Mouse (Mus musculus): Measurements from ENCODE around the gene Krtap21-1. TPM values are rescaled to one million over a fixed set of nuclear protein-coding genes. Genes with fewer than 3 reads are reported as not detected.
A peak's percentile ranks its signal among the peaks of the same experiment; 100 is the strongest.

Krtap21-1 gene
- not detected in 2 replicates for polyA plus RNA-seq (2014; fragmentation: Nextera tagmentation; extraction: Ambion mirVana)

DNA sequence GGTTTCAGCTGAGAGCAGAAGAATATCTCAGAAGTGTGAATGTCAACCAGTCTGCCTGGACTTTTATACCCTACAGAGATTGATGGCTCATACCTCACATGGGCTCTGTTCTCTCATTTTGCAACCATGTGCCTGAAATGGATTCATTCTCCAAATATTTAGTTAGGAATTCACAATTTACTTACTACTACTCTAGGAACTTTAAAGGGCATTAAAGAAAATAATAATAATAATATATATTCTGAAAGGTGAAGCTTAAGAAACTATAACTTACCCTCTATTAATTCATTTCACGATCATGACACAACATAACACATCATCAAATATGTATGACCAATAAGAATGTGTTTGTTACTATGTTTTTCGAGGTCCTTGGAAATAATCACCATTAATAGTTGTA, at the start of gene Krtap21-1:
Gene Krtap21-1, minus strand, starts transcription at position 101 of the 400 bp plus-strand sequence.
- Histone ChIP-seq H3K27ac (replicated peaks in 1 of 2; ENCODE audit: control insufficient read depth in 1 of 2, insufficient read depth in 1 of 2, low read depth in 2 of 2, low read length in 2 of 2) (no peak within 1 kb of the TSS), H3K27me3 (ENCODE audit: control insufficient read depth, insufficient read depth, low read length) (no peaks in the 10 kb centered on the region), H3K9ac (ENCODE audit: low read length) (no peak within 1 kb of the TSS), H3K4me2 (ENCODE audit: low read length) (no peak within 1 kb of the TSS), H3K4me3 (ENCODE audit: control insufficient read depth in 1 of 2, insufficient read depth in 1 of 2, low read depth in 1 of 2, low read length in 2 of 2) (no peak within 1 kb of the TSS), H3K9me3 (ENCODE audit: control insufficient read depth, low read length) (no peaks in the 10 kb centered on the region), H3K36me3 (ENCODE audit: control insufficient read depth, insufficient read depth, low read length) (no peaks in the 10 kb centered on the region), H3K4me1 (ENCODE audit: control insufficient read depth in 2 of 2, insufficient read depth in 2 of 2, low read length in 2 of 2) (no peaks in the 10 kb centered on the region)
- ATAC-seq (ENCODE audit: insufficient number of reproducible peaks, insufficient read depth, low FRiP score, low read depth) = no peak
- WGBS = 69% methylated on average over 2 of the region's 2 CpGs

DNA sequence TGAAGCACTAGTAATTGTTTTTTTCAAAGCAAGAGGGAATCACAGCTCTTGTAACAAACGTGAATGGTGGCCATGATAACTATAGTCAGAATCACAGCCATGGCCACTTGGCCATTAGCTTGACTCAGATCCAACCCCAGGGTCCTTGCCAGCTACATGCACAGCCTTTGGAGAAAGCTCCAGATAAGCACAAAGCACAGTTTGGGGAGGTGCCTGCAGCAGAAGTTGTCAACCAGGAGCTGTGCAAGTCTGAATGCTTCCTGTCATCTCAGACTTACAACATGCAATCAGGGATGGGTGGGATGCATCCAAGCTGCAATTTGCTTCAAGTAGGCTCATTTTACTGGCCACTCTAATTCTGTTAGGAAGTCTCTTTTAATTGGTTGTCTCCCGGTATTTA, 25.9 kb upstream of the Krtap21-1 start:
- Histone ChIP-seq H3K27ac (replicated peaks in 1 of 2; ENCODE audit: control insufficient read depth in 1 of 2, insufficient read depth in 1 of 2, low read depth in 2 of 2, low read length in 2 of 2) (no peak overlapping the region), H3K36me3 (ENCODE audit: control insufficient read depth, insufficient read depth, low read length) (no peaks in the 10 kb centered on the region), H3K9me3 (ENCODE audit: control insufficient read depth, low read length) (0 out of 2 replicates have a peak, but pooled peaks cover 8% of the 10 kb centered on the region), H3K9ac (ENCODE audit: low read length) (no peak overlapping the region), H3K4me3 (ENCODE audit: control insufficient read depth in 1 of 2, insufficient read depth in 1 of 2, low read depth in 1 of 2, low read length in 2 of 2) (no peak overlapping the region), H3K27me3 (ENCODE audit: control insufficient read depth, insufficient read depth, low read length) (no peaks in the 10 kb centered on the region), H3K4me2 (ENCODE audit: low read length) (no peak overlapping the region), H3K4me1 (ENCODE audit: control insufficient read depth in 2 of 2, insufficient read depth in 2 of 2, low read length in 2 of 2) (no peaks in the 10 kb centered on the region; a peak in 1 of 4 replicates)
- 57% methylated on average over 2 of the region's 2 CpGs for WGBS
- no peak for ATAC-seq (ENCODE audit: insufficient number of reproducible peaks, insufficient read depth, low FRiP score, low read depth)

DNA sequence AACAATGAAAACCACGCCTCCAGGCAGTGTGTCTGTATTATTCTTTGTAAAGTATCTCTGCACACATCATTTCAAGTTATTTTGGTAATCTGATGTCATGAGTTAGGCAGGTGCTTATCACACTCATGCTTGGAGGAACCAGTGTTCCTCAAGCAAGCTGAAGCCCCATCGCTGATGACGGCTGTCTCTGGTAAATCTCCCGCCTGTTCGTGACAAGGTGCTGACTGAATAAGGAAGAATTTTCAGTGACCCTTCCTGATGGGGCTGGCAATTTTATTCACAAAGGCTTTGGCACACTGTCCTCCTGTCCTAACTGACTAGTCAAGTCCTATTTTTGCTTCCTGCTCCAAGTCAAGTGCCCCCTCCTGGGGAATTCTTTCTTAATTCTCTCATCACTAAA, 21.6 kb upstream of the Krtap21-1 start:
- Histone ChIP-seq H3K27me3 (ENCODE audit: control insufficient read depth, insufficient read depth, low read length) (no peaks in the 10 kb centered on the region), H3K9ac (ENCODE audit: low read length) (no peak overlapping the region), H3K27ac (replicated peaks in 1 of 2; ENCODE audit: control insufficient read depth in 1 of 2, insufficient read depth in 1 of 2, low read depth in 2 of 2, low read length in 2 of 2) (peak overlapping the region in 1 of 2 experiments; percentile 38; a peak in 1 of 4 replicates), H3K4me2 (ENCODE audit: low read length) (no peak overlapping the region), H3K4me3 (ENCODE audit: control insufficient read depth in 1 of 2, insufficient read depth in 1 of 2, low read depth in 1 of 2, low read length in 2 of 2) (no peak overlapping the region), H3K4me1 (ENCODE audit: control insufficient read depth in 2 of 2, insufficient read depth in 2 of 2, low read length in 2 of 2) (no peaks in the 10 kb centered on the region; a peak in 1 of 4 replicates), H3K9me3 (ENCODE audit: control insufficient read depth, low read length) (0 out of 2 replicates have a peak, but pooled peaks cover 8% of the 10 kb centered on the region), H3K36me3 (ENCODE audit: control insufficient read depth, insufficient read depth, low read length) (no peaks in the 10 kb centered on the region)
- WGBS = 22% methylated on average over 5 of the region's 5 CpGs
- ATAC-seq (ENCODE audit: insufficient number of reproducible peaks, insufficient read depth, low FRiP score, low read depth) = peak; percentile 83

DNA sequence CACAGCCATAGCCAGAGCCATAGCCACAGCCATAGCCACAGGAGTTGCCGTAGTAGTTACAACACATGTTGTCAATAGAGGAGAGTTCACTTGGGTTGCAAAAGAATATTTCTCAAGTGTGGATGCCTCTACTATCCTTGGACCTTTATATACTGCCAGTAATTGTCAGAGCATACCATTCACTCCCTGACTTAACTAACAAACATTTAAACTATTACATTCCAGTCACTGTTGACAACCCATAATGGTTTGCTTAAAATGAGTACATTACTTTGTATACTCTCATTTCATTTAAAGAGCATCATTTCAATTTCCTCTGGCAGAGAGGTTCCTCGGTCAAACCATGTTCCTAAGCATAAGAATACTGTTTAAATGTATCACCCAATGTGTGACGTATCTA, 16.3 kb upstream of the Krtap21-1 start, which contains the start of gene Krtap6-2:
Gene Krtap6-2, minus strand, starts transcription at position 101 of the 400 bp plus-strand sequence.
- no peaks in the 10 kb centered on the region for H3K9me3 ChIP-seq (ENCODE audit: control insufficient read depth, low read length)
- WGBS = 93% methylated on average over 3 of the region's 3 CpGs
- H3K4me3 ChIP-seq (ENCODE audit: control insufficient read depth in 1 of 2, insufficient read depth in 1 of 2, low read depth in 1 of 2, low read length in 2 of 2) = no peak within 1 kb of the TSS
- ATAC-seq (ENCODE audit: insufficient number of reproducible peaks, insufficient read depth, low FRiP score, low read depth) = no peak
- H3K9ac ChIP-seq (ENCODE audit: low read length) = no peak within 1 kb of the TSS
- H3K4me1 ChIP-seq (ENCODE audit: control insufficient read depth in 2 of 2, insufficient read depth in 2 of 2, low read length in 2 of 2) = no peaks in the 10 kb centered on the region
- no peaks in the 10 kb centered on the region for H3K27me3 ChIP-seq (ENCODE audit: control insufficient read depth, insufficient read depth, low read length)
- no peaks in the 10 kb centered on the region for H3K36me3 ChIP-seq (ENCODE audit: control insufficient read depth, insufficient read depth, low read length)
- H3K4me2 ChIP-seq (ENCODE audit: low read length) = no peak within 1 kb of the TSS
- no peak within 1 kb of the TSS for H3K27ac ChIP-seq (replicated peaks in 1 of 2; ENCODE audit: control insufficient read depth in 1 of 2, insufficient read depth in 1 of 2, low read depth in 2 of 2, low read length in 2 of 2)

DNA sequence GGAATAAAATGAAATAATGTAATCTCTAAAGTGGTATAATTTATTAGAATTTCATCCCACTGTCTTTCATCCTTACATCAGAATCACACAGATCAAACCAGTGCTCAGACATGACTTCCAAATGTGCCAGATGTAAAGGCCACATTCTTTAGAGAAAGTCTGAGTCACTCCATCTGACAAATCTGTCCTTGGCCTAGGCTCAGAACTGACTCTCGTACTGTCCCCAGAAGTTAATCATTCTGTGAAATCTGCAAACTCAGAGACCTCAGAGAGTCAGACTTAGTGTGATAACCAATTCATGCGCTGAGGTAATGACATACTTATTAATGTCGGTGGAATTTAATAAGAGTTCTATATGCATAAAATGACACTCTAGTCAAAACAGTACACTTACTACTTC, 12.6 kb upstream of the Krtap21-1 start:
- no peak for ATAC-seq (ENCODE audit: insufficient number of reproducible peaks, insufficient read depth, low FRiP score, low read depth)
- Histone ChIP-seq H3K36me3 (ENCODE audit: control insufficient read depth, insufficient read depth, low read length) (no peaks in the 10 kb centered on the region), H3K27ac (replicated peaks in 1 of 2; ENCODE audit: control insufficient read depth in 1 of 2, insufficient read depth in 1 of 2, low read depth in 2 of 2, low read length in 2 of 2) (no peak overlapping the region), H3K4me1 (ENCODE audit: control insufficient read depth in 2 of 2, insufficient read depth in 2 of 2, low read length in 2 of 2) (no peaks in the 10 kb centered on the region), H3K9me3 (ENCODE audit: control insufficient read depth, low read length) (no peaks in the 10 kb centered on the region), H3K4me3 (ENCODE audit: control insufficient read depth in 1 of 2, insufficient read depth in 1 of 2, low read depth in 1 of 2, low read length in 2 of 2) (no peak overlapping the region), H3K9ac (ENCODE audit: low read length) (no peak overlapping the region), H3K4me2 (ENCODE audit: low read length) (no peak overlapping the region), H3K27me3 (ENCODE audit: control insufficient read depth, insufficient read depth, low read length) (no peaks in the 10 kb centered on the region)
- 78% methylated on average over 3 of the region's 3 CpGs for WGBS

DNA sequence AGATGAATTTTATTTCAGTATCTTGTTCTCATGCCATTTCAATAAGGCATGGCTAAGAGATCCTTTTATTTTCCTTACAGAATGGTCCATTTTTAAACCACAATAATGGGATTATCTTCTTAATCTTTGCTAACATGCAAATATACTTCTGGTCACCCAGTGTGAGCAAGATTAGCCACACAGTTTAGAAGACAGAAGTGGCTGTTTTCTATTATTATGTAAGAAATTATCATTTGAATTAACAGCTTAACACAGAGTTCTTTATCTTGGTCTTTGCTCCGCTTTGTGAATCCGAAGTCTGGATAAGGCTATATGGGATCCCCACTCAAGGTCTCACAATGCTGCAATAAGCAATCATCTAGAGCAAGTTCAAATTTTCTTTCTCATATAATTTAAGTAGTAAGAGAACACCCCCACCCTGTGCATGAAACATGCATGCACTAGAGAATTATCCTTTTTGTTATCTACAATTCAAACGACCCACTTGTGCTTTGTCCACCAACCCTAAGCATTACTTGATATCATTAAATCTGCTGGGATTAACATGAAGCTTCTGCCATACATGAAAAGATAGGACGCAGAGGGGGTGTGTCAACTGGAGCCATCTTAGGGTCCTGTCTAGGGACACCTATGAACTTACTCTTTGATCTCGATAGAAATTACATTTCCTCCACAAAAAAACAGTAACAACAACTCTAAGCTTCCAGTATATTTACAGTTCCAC, 6.8 kb upstream of the Krtap21-1 start:
- H3K4me3 ChIP-seq (ENCODE audit: control insufficient read depth in 1 of 2, insufficient read depth in 1 of 2, low read depth in 1 of 2, low read length in 2 of 2) = no peak overlapping the region
- H3K27me3 ChIP-seq (ENCODE audit: control insufficient read depth, insufficient read depth, low read length) = no peaks in the 10 kb centered on the region
- no peak for ATAC-seq (ENCODE audit: insufficient number of reproducible peaks, insufficient read depth, low FRiP score, low read depth)
- H3K9ac ChIP-seq (ENCODE audit: low read length) = no peak overlapping the region
- no peak overlapping the region for H3K27ac ChIP-seq (replicated peaks in 1 of 2; ENCODE audit: control insufficient read depth in 1 of 2, insufficient read depth in 1 of 2, low read depth in 2 of 2, low read length in 2 of 2)
- no peak overlapping the region for H3K4me2 ChIP-seq (ENCODE audit: low read length)
- H3K9me3 ChIP-seq (ENCODE audit: control insufficient read depth, low read length) = no peaks in the 10 kb centered on the region
- H3K4me1 ChIP-seq (ENCODE audit: control insufficient read depth in 2 of 2, insufficient read depth in 2 of 2, low read length in 2 of 2) = no peaks in the 10 kb centered on the region
- 70% methylated on average over 5 of the region's 5 CpGs for WGBS
- H3K36me3 ChIP-seq (ENCODE audit: control insufficient read depth, insufficient read depth, low read length) = no peaks in the 10 kb centered on the region

DNA sequence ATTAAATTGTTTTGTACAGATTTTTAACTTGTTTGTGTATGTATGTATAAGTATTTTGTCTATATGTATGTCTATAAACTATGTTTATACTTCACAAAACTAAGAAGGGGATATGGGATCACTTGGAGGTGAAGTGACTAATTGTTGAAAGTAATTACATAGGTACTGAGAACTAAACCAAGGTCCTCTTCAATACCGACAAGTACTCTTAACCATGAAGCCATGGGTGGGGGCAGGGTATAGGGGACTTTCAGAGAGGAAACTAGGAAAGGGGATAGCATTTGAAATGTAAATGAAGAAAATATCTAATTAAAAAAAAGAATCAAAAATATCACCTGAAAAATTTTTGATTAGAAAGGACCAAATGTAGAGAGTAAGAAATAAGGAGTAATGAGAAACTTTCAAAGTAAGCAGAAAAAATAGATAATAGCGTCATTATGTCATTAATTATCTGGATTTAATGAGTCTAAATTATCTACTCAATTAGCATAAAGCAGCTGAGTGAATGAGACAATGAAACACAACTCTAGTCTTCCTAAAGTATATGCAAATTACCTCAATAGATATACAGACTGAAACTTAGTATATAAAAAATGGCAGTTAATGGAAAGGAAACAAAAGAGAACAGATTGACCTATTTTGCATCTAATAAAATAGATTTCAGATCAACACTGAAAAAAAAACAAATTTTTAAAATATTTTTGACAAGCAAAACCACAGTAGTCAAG, 30.8 kb downstream of the Krtap21-1 start:
- H3K9ac ChIP-seq (ENCODE audit: low read length) = no peak overlapping the region
- no peak for ATAC-seq (ENCODE audit: insufficient number of reproducible peaks, insufficient read depth, low FRiP score, low read depth)
- no peaks in the 10 kb centered on the region for H3K27me3 ChIP-seq (ENCODE audit: control insufficient read depth, insufficient read depth, low read length)
- no peak overlapping the region for H3K4me3 ChIP-seq (ENCODE audit: control insufficient read depth in 1 of 2, insufficient read depth in 1 of 2, low read depth in 1 of 2, low read length in 2 of 2)
- WGBS = 70% methylated on average over 2 of the region's 2 CpGs
- H3K9me3 ChIP-seq (ENCODE audit: control insufficient read depth, low read length) = no peaks in the 10 kb centered on the region
- H3K36me3 ChIP-seq (ENCODE audit: control insufficient read depth, insufficient read depth, low read length) = no peaks in the 10 kb centered on the region
- no peak overlapping the region for H3K27ac ChIP-seq (replicated peaks in 1 of 2; ENCODE audit: control insufficient read depth in 1 of 2, insufficient read depth in 1 of 2, low read depth in 2 of 2, low read length in 2 of 2)
- H3K4me2 ChIP-seq (ENCODE audit: low read length) = no peak overlapping the region
- no peaks in the 10 kb centered on the region for H3K4me1 ChIP-seq (ENCODE audit: control insufficient read depth in 2 of 2, insufficient read depth in 2 of 2, low read length in 2 of 2)

Data from heart, embryonic 14.5 days (tissue).